ENCODE assay signal across 22 mouse cellular contexts in genomic region chr6:118014881-118015280, GRCm38 (mm10). TPM values are rescaled to one million over a fixed set of nuclear protein-coding genes. Genes with fewer than 3 reads are reported as not detected.
DNase-seq lines count a peak whose midpoint lies in the region; ATAC-seq lines count a peak whose summit lies in the region.
"Had no signal": no experiment of that assay in that cellular context is flagged by ENCODE, and none has a peak within 500 bp of the region (broad histone marks: within the 10 kb centered on the region; RNA-seq: fewer than 3 reads in every experiment).

No protein-coding gene starts in this region.

- H3K27me3 ChIP-seq in hindbrain, embryonic 16.5 days (replicated peaks; ENCODE audit: control insufficient read depth, insufficient read depth, low read length): 0 out of 2 replicates have a peak, but pooled peaks cover 2% of the 10 kb centered on the region
- H3K27me3 ChIP-seq in hindbrain, embryonic 12.5 days: peaks cover 52% of the 10 kb centered on the region
- H3K27me3 ChIP-seq in midbrain, embryonic 16.5 days (ENCODE audit: control insufficient read depth, insufficient read depth, low read depth, low read length): 0 out of 2 replicates have a peak, but pooled peaks cover 2% of the 10 kb centered on the region
- H3K27me3 ChIP-seq in midbrain, embryonic 13.5 days: peaks cover 41% of the 10 kb centered on the region

- no peaks in the 10 kb centered on the region for H3K36me3 ChIP-seq in hindbrain, embryonic 16.5 days (ENCODE audit: control insufficient read depth, insufficient read depth, low read length)
- H3K36me3 ChIP-seq in hindbrain, embryonic 12.5 days: no peaks in the 10 kb centered on the region
- no peaks in the 10 kb centered on the region for H3K36me3 ChIP-seq in midbrain, embryonic 16.5 days (ENCODE audit: control insufficient read depth, insufficient read depth, low read length)
- H3K36me3 ChIP-seq in midbrain, embryonic 13.5 days: no peaks in the 10 kb centered on the region
- H3K36me3 ChIP-seq: embryonic facial prominence, embryonic 10.5 days; forebrain, embryonic 15.5 days; heart, embryonic 13.5 days had no signal

- no peak overlapping the region for H3K9ac ChIP-seq in hindbrain, embryonic 16.5 days (ENCODE audit: low read depth, low read length)
- H3K9ac ChIP-seq in hindbrain, embryonic 12.5 days: no peak overlapping the region
- H3K9ac ChIP-seq in midbrain, embryonic 16.5 days (ENCODE audit: low read depth, low read length): no peak overlapping the region
- no peak overlapping the region for H3K9ac ChIP-seq in midbrain, embryonic 13.5 days (replicated peaks)
- H3K9ac ChIP-seq: forebrain, embryonic 15.5 days; heart, embryonic 13.5 days had no signal

- H3K4me1 ChIP-seq in hindbrain, embryonic 16.5 days (ENCODE audit: control insufficient read depth, insufficient read depth, low read depth, low read length): peaks cover 24% of the 10 kb centered on the region
- peaks cover 24% of the 10 kb centered on the region for H3K4me1 ChIP-seq in hindbrain, embryonic 12.5 days
- peaks cover 46% of the 10 kb centered on the region for H3K4me1 ChIP-seq in midbrain, embryonic 16.5 days (ENCODE audit: control insufficient read depth, insufficient read depth, low read length)
- peaks cover 31% of the 10 kb centered on the region for H3K4me1 ChIP-seq in midbrain, embryonic 13.5 days (replicated peaks)

- H3K4me2 ChIP-seq in hindbrain, embryonic 16.5 days (ENCODE audit: low read length): no peak overlapping the region
- H3K4me2 ChIP-seq in hindbrain, embryonic 12.5 days (replicated peaks): no peak overlapping the region
- H3K4me2 ChIP-seq in midbrain, embryonic 16.5 days (ENCODE audit: low read length): no peak overlapping the region
- no peak overlapping the region for H3K4me2 ChIP-seq in midbrain, embryonic 13.5 days (replicated peaks)
- H3K4me2 ChIP-seq: forebrain, embryonic 15.5 days; heart, embryonic 13.5 days had no signal

- no peak overlapping the region for H3K4me3 ChIP-seq in hindbrain, embryonic 16.5 days (ENCODE audit: low read length)
- H3K4me3 ChIP-seq in hindbrain, embryonic 12.5 days: no peak overlapping the region
- no peak overlapping the region for H3K4me3 ChIP-seq in midbrain, embryonic 16.5 days (ENCODE audit: low read depth, low read length)
- no peak overlapping the region for H3K4me3 ChIP-seq in midbrain, embryonic 13.5 days (replicated peaks)
- H3K4me3 ChIP-seq: embryonic facial prominence, embryonic 10.5 days; forebrain, embryonic 15.5 days; gastrocnemius, adult 2 months; heart, embryonic 13.5 days had no signal

- WGBS in hindbrain, embryonic 16.5 days: 82% methylated on average over 4 of the region's 4 CpGs
- WGBS in hindbrain, embryonic 12.5 days: 78% methylated on average over 4 of the region's 4 CpGs
- 87% methylated on average over 4 of the region's 4 CpGs for WGBS in midbrain, embryonic 16.5 days
- WGBS in midbrain, embryonic 13.5 days: 84% methylated on average over 4 of the region's 4 CpGs

- DNase-seq in left cerebral cortex, postnatal 14 days (ENCODE audit: low spot score in 2 of 2): peak; percentile 67 to 74
- peak; percentile 74 to 77 for DNase-seq in right cerebral cortex, postnatal 36 days (ENCODE audit: low spot score in 2 of 2)
- DNase-seq in heart, adult 9 months (ENCODE audit: low spot score in 2 of 2): no peak
- DNase-seq in heart, postnatal 10 days: no peak
- DNase-seq: adrenal gland, adult 2 months; cerebellum, adult 11 months; cerebellum, postnatal 36 days; gastrocnemius, adult 2 months; heart, postnatal 4 days; liver; lung, adult 18-20 months; lung, postnatal 36 days; thymus, postnatal 36 days had no signal

- no peak for ATAC-seq in hindbrain, embryonic 16.5 days
- no peak for ATAC-seq in hindbrain, embryonic 12.5 days (ENCODE audit: low FRiP score)
- ATAC-seq in midbrain, embryonic 16.5 days: no peak
- ATAC-seq in midbrain, embryonic 13.5 days: no peak
- ATAC-seq: forebrain, embryonic 15.5 days had no signal

- intact Hi-C loops in left cerebral cortex, postnatal 14 days (cut with DNase I): loop anchor here (5.0 kb wide), 3 partner anchors 32 to 78 kb away; partner anchors contain the start of gene Fxyd4
- intact Hi-C loops in heart, postnatal 10 days (cut with DNase I): no loop called here

- no peaks in the 10 kb centered on the region for H3K9me3 ChIP-seq in hindbrain, embryonic 16.5 days (ENCODE audit: control insufficient read depth, low read length)
- H3K9me3 ChIP-seq in hindbrain, embryonic 12.5 days (replicated peaks): no peaks in the 10 kb centered on the region
- H3K9me3 ChIP-seq in midbrain, embryonic 16.5 days (replicated peaks; ENCODE audit: control insufficient read depth, low read length, poor library complexity, severe bottlenecking): no peaks in the 10 kb centered on the region
- H3K9me3 ChIP-seq in midbrain, embryonic 13.5 days: no peaks in the 10 kb centered on the region
- H3K9me3 ChIP-seq: embryonic facial prominence, embryonic 10.5 days; forebrain, embryonic 15.5 days; heart, embryonic 13.5 days had no signal

- peak overlapping the region; percentile 65; the same call in 1 of the 2 replicates for H3K27ac ChIP-seq in hindbrain, embryonic 16.5 days (ENCODE audit: low read depth, low read length)
- H3K27ac ChIP-seq in hindbrain, embryonic 12.5 days: no peak overlapping the region
- peak overlapping the region; percentile 84; the same call in 1 of the 2 replicates for H3K27ac ChIP-seq in midbrain, embryonic 16.5 days (ENCODE audit: low read length)
- no peak overlapping the region for H3K27ac ChIP-seq in midbrain, embryonic 13.5 days
- H3K27ac ChIP-seq: embryonic facial prominence, embryonic 10.5 days; gastrocnemius, adult 2 months; heart, embryonic 13.5 days; kidney, postnatal 0 days had no signal

RNA-seq across cellular contexts. Expression of gene Rasgef1a, which starts 3.6 kb away (rescaled TPM):
- polyA plus RNA-seq in hindbrain, embryonic 16.5 days (2015; fragmentation: Nextera tagmentation; extraction: Ambion mirVana): 5.7 and 6.5 TPM in 2 replicates
- polyA plus RNA-seq in hindbrain, embryonic 12.5 days (2016; fragmentation: Nextera tagmentation; extraction: Ambion mirVana): 0.21 and 0.38 TPM in 2 replicates
- polyA plus RNA-seq in midbrain, embryonic 16.5 days (2015; fragmentation: Nextera tagmentation; extraction: Ambion mirVana): 7.8 and 8.8 TPM in 2 replicates
- 1.2 and 1.4 TPM in 2 replicates for polyA plus RNA-seq in midbrain, embryonic 13.5 days (2015; fragmentation: Nextera tagmentation; extraction: Ambion mirVana)
- 100 to 1,000 TPM; 121 to 129 TPM for total RNA-seq in left cerebral cortex, postnatal 14 days (2021)
- under 1 TPM; 0.10 to 0.37 TPM for total RNA-seq in heart, postnatal 10 days (2021)
- total RNA-seq: granulocyte monocyte progenitor cell, adult 5-6 weeks had no signal

Comparison
In these comparisons a context has a peak if more than half of its experiments do, and no peak if none do; other contexts are left out.
1. H3K27ac ChIP-seq: peak in hindbrain, embryonic 16.5 days (single experiment) and midbrain, embryonic 16.5 days (single experiment); none in hindbrain, embryonic 12.5 days (single experiment) and midbrain, embryonic 13.5 days (single experiment).
2. DNase-seq: peak in left cerebral cortex, postnatal 14 days (2 of 2) and right cerebral cortex, postnatal 36 days (2 of 2); none in heart, adult 9 months (0 of 2) and heart, postnatal 10 days (0 of 2).